8 mouse cellular contexts compared by ENCODE assay signal in genomic region chr12:70975891-70976290, GRCm38 (mm10). TPM values are rescaled to one million over a fixed set of nuclear protein-coding genes. Genes with fewer than 3 reads are reported as not detected.
DNase-seq lines count a peak whose midpoint lies in the region; ATAC-seq lines count a peak whose summit lies in the region.

No protein-coding gene starts in this region.

- 64% methylated on average over 3 of the region's 3 CpGs for WGBS in heart, embryonic 14.5 days
- 78% methylated on average over 3 of the region's 3 CpGs for WGBS in hindbrain, embryonic 11.5 days
- 83% methylated on average over 3 of the region's 3 CpGs for WGBS in midbrain, embryonic 10.5 days

- no peak overlapping the region for H3K27ac ChIP-seq in heart, embryonic 14.5 days (replicated peaks in 1 of 2; ENCODE audit: control insufficient read depth in 1 of 2, insufficient read depth in 1 of 2, low read depth in 2 of 2, low read length in 2 of 2)
- H3K27ac ChIP-seq in hindbrain, embryonic 11.5 days (ENCODE audit: low read depth, low read length), result no peak overlapping the region
- H3K27ac ChIP-seq in midbrain, embryonic 10.5 days (replicated peaks), result no peak overlapping the region

- DNase-seq in heart, postnatal 10 days, result no peak
- peak; percentile 48 for DNase-seq in NIH3T3 (ENCODE audit: low read depth)
- no peak for DNase-seq in hindbrain, embryonic 11.5 days (ENCODE audit: low spot score)
- no peak for DNase-seq in midbrain, embryonic 10.5 days (ENCODE audit: low spot score)
- no peak for DNase-seq in right cerebral cortex, postnatal 4 days
- DNase-seq in cerebellum, adult 9-11 months, result no peak
- DNase-seq in layer of hippocampus, adult 9-11 months, result no peak

- peak overlapping the region; percentile 99 for H3K9ac ChIP-seq in heart, embryonic 14.5 days (ENCODE audit: low read length)
- H3K9ac ChIP-seq in hindbrain, embryonic 11.5 days (ENCODE audit: low read depth, low read length), result no peak overlapping the region; the same call in 1 of the 2 replicates

- no peaks in the 10 kb centered on the region for H3K27me3 ChIP-seq in heart, embryonic 14.5 days (ENCODE audit: control insufficient read depth, insufficient read depth, low read length)
- no peaks in the 10 kb centered on the region for H3K27me3 ChIP-seq in hindbrain, embryonic 11.5 days (ENCODE audit: control insufficient read depth, insufficient read depth, low read length)
- no peaks in the 10 kb centered on the region for H3K27me3 ChIP-seq in midbrain, embryonic 10.5 days (ENCODE audit: low read depth, poor library complexity, severe bottlenecking)

- peak overlapping the region; percentile 70 for H3K4me2 ChIP-seq in heart, embryonic 14.5 days (ENCODE audit: low read length)
- peak overlapping the region; percentile 63; the same call in 1 of the 2 replicates for H3K4me2 ChIP-seq in hindbrain, embryonic 11.5 days (replicated peaks; ENCODE audit: low read depth, low read length)

- no peak for ATAC-seq in heart, embryonic 14.5 days (ENCODE audit: insufficient number of reproducible peaks, insufficient read depth, low FRiP score, low read depth)
- no peak for ATAC-seq in hindbrain, embryonic 11.5 days (ENCODE audit: low FRiP score)

- H3K4me3 ChIP-seq in heart, embryonic 14.5 days (ENCODE audit: control insufficient read depth in 1 of 2, insufficient read depth in 1 of 2, low read depth in 1 of 2, low read length in 2 of 2), result peak overlapping the region; percentile 11 to 81; a peak in 3 of 4 replicates
- peak overlapping the region; percentile 96 for H3K4me3 ChIP-seq in hindbrain, embryonic 11.5 days (ENCODE audit: low read depth, low read length)
- peak overlapping the region; percentile 97 for H3K4me3 ChIP-seq in midbrain, embryonic 10.5 days

- peaks cover 24% of the 10 kb centered on the region for H3K36me3 ChIP-seq in heart, embryonic 14.5 days (ENCODE audit: control insufficient read depth, insufficient read depth, low read length)
- no peaks in the 10 kb centered on the region for H3K36me3 ChIP-seq in hindbrain, embryonic 11.5 days (ENCODE audit: control insufficient read depth, insufficient read depth, low read length)
- peaks cover 32% of the 10 kb centered on the region for H3K36me3 ChIP-seq in midbrain, embryonic 10.5 days

- intact Hi-C loops in heart, postnatal 10 days (cut with DNase I), result loop anchor here (2.0 kb wide), 1 partner anchor 39 kb away; the partner anchor contains the start of gene Arid4a

- peaks cover 4 to 10% of the 10 kb centered on the region in 2 experiments; a peak in 3 of 4 replicates for H3K4me1 ChIP-seq in heart, embryonic 14.5 days (ENCODE audit: control insufficient read depth in 2 of 2, insufficient read depth in 2 of 2, low read length in 2 of 2)
- no peaks in the 10 kb centered on the region for H3K4me1 ChIP-seq in hindbrain, embryonic 11.5 days (replicated peaks; ENCODE audit: control insufficient read depth, insufficient read depth, low read length)
- H3K4me1 ChIP-seq in midbrain, embryonic 10.5 days, result peaks cover 13% of the 10 kb centered on the region

- no peaks in the 10 kb centered on the region for H3K9me3 ChIP-seq in heart, embryonic 14.5 days (ENCODE audit: control insufficient read depth, low read length)
- H3K9me3 ChIP-seq in hindbrain, embryonic 11.5 days (ENCODE audit: control insufficient read depth, low read length), result no peaks in the 10 kb centered on the region
- no peaks in the 10 kb centered on the region for H3K9me3 ChIP-seq in midbrain, embryonic 10.5 days (replicated peaks)

RNA-seq across cellular contexts. Expression of gene Psma3, which starts 1.5 kb away (rescaled TPM):
- 427 and 453 TPM in 2 replicates for polyA plus RNA-seq in heart, embryonic 14.5 days (2014; fragmentation: Nextera tagmentation; extraction: Ambion mirVana)
- 100 to 1,000 TPM; 238 to 252 TPM for total RNA-seq in heart, postnatal 10 days (2021)
- 683 and 711 TPM in 2 replicates for polyA plus RNA-seq in hindbrain, embryonic 11.5 days (2014; fragmentation: Nextera tagmentation; extraction: Ambion mirVana)
- polyA plus RNA-seq in midbrain, embryonic 10.5 days (2016; fragmentation: Nextera tagmentation; extraction: Ambion mirVana), result 620 and 680 TPM in 2 replicates

RNA-seq across cellular contexts. Expression of gene Actr10, which starts 38.2 kb away (rescaled TPM):
- 208 and 222 TPM in 2 replicates for polyA plus RNA-seq in heart, embryonic 14.5 days (2014; fragmentation: Nextera tagmentation; extraction: Ambion mirVana)
- 100 to 1,000 TPM; 166 to 172 TPM for total RNA-seq in heart, postnatal 10 days (2021)
- 285 and 287 TPM in 2 replicates for polyA plus RNA-seq in hindbrain, embryonic 11.5 days (2014; fragmentation: Nextera tagmentation; extraction: Ambion mirVana)
- 225 and 228 TPM in 2 replicates for polyA plus RNA-seq in midbrain, embryonic 10.5 days (2016; fragmentation: Nextera tagmentation; extraction: Ambion mirVana)

RNA-seq across cellular contexts. Expression of gene Arid4a, which starts 39.9 kb away (rescaled TPM):
- polyA plus RNA-seq in heart, embryonic 14.5 days (2014; fragmentation: Nextera tagmentation; extraction: Ambion mirVana), result 23.3 and 29.5 TPM in 2 replicates
- 10 to 100 TPM; 14.0 to 15.5 TPM for total RNA-seq in heart, postnatal 10 days (2021)
- polyA plus RNA-seq in hindbrain, embryonic 11.5 days (2014; fragmentation: Nextera tagmentation; extraction: Ambion mirVana), result 32.8 and 38.4 TPM in 2 replicates
- 25.5 and 26.6 TPM in 2 replicates for polyA plus RNA-seq in midbrain, embryonic 10.5 days (2016; fragmentation: Nextera tagmentation; extraction: Ambion mirVana)

Comparison
In these comparisons a context has a peak if more than half of its experiments do, and no peak if none do; other contexts are left out.
1. H3K4me3 ChIP-seq: peak in every context shown above with its lines; median percentile 97 in midbrain, embryonic 10.5 days; 96 in hindbrain, embryonic 11.5 days; 46 in heart, embryonic 14.5 days.